In genomic region chr8:109945694-109946093, GRCm38 (mm10) we compare ENCODE assay signal across 13 mouse cellular contexts. TPM values are rescaled to one million over a fixed set of nuclear protein-coding genes. Genes with fewer than 3 reads are reported as not detected.
"Had no signal": no experiment of that assay in that cellular context is flagged by ENCODE, and none has a peak within 500 bp of the region (broad histone marks: within the 10 kb centered on the region; RNA-seq: fewer than 3 reads in every experiment).

No protein-coding gene starts in this region.

- H3K27me3 ChIP-seq: midbrain, embryonic 15.5 days had no signal

- DNase-seq: left cerebral cortex, postnatal 4 days; lung, embryonic 14.5 days; lung, postnatal 14 days; right cerebral cortex, postnatal 4 days had no signal

- H3K9me3 ChIP-seq: limb, embryonic 13.5 days; liver, embryonic 15.5 days; megakaryocyte, embryonic 14.5 days; midbrain, embryonic 15.5 days; neural tube, embryonic 13.5 days; stomach, embryonic 15.5 days had no signal

- H3K27ac ChIP-seq: limb, embryonic 13.5 days; liver, embryonic 15.5 days; macrophage; midbrain, embryonic 15.5 days; neural tube, embryonic 13.5 days; stomach, embryonic 15.5 days had no signal

- ATAC-seq: midbrain, embryonic 15.5 days had no signal

- H3K9ac ChIP-seq: limb, embryonic 13.5 days; liver, embryonic 15.5 days; lung, embryonic 14.5 days; midbrain, embryonic 15.5 days; neural tube, embryonic 13.5 days; stomach, embryonic 15.5 days had no signal

- H3K4me2 ChIP-seq: limb, embryonic 13.5 days; liver, embryonic 15.5 days; lung, embryonic 14.5 days; midbrain, embryonic 11.5 days; midbrain, embryonic 15.5 days; neural tube, embryonic 13.5 days; stomach, embryonic 15.5 days had no signal

- H3K4me3 ChIP-seq: limb, embryonic 13.5 days; liver, embryonic 15.5 days; megakaryocyte, embryonic 14.5 days; midbrain, embryonic 15.5 days; neural tube, embryonic 13.5 days; stomach, embryonic 15.5 days had no signal

RNA-seq across cellular contexts. Expression of gene Marveld3, which starts 16.3 kb away (rescaled TPM):
- polyA plus RNA-seq: macrophage had no signal

RNA-seq across cellular contexts. Expression of gene Tat, which starts 44.5 kb away (rescaled TPM):
- polyA plus RNA-seq: limb, embryonic 13.5 days; lung, embryonic 14.5 days; macrophage; midbrain, embryonic 11.5 days; midbrain, embryonic 15.5 days; neural tube, embryonic 13.5 days; spleen, adult 2 months; stomach, embryonic 15.5 days had no signal
